Mouse (Mus musculus): Measurements from ENCODE around the gene Cd22.
A peak's percentile ranks its signal among the peaks of the same experiment; 100 is the strongest.
"Not testable (repeated sequence)": the region's sequence is repeated elsewhere in the genome, so short reads cannot be mapped to it uniquely, and the experiment has no call there.

The Cd22 gene

GRCm38 (mm10) chr7:30880176-30880575 lies at the start of gene Cd22:
TSS of gene Cd22 (minus strand) at chr7:30880342.
- DNase-seq (ENCODE audit: low read depth): no peak

- DNase-seq (ENCODE audit: low read depth): not testable (repeated sequence)
These were observed 44.4 kb upstream of the Cd22 start, which contains the start of gene Hamp2 for GRCm38 (mm10) chr7:30924581-30924980. TSS of gene Hamp2 (minus strand) at chr7:30924681.

- DNase-seq (ENCODE audit: low read depth): no peak
These were observed 43.9 kb upstream of the Cd22 start for GRCm38 (mm10) chr7:30924071-30924470.

GRCm38 (mm10) chr7:30922490-30922889 lies 42.3 kb upstream of the Cd22 start:
- DNase-seq (ENCODE audit: low read depth): not testable (repeated sequence)

GRCm38 (mm10) chr7:30920217-30920616 lies 40.1 kb upstream of the Cd22 start:
- peak; percentile 30 for DNase-seq (ENCODE audit: low read depth)

- no peak for DNase-seq (ENCODE audit: low read depth)
These were observed 37.1 kb upstream of the Cd22 start for GRCm38 (mm10) chr7:30917219-30917618.

- no peak for DNase-seq (ENCODE audit: low read depth)
These were observed 36.6 kb upstream of the Cd22 start for GRCm38 (mm10) chr7:30916713-30917112.

GRCm38 (mm10) chr7:30914732-30915131 lies 34.6 kb upstream of the Cd22 start, which contains the start of gene Mag:
TSS of gene Mag (minus strand) at chr7:30914873.
- DNase-seq (ENCODE audit: low read depth): no peak

- no peak for DNase-seq (ENCODE audit: low read depth)
These were observed 29.6 kb upstream of the Cd22 start for GRCm38 (mm10) chr7:30909773-30910172.

GRCm38 (mm10) chr7:30908992-30909431 lies 28.9 kb upstream of the Cd22 start:
- DNase-seq (ENCODE audit: low read depth): no peak

- DNase-seq (ENCODE audit: low read depth): no peak
These were observed 28.3 kb upstream of the Cd22 start for GRCm38 (mm10) chr7:30908277-30908991.

- DNase-seq (ENCODE audit: low read depth): no peak
These were observed 23.9 kb upstream of the Cd22 start for GRCm38 (mm10) chr7:30904042-30904441.

GRCm38 (mm10) chr7:30895217-30895616 lies 15.1 kb upstream of the Cd22 start:
- no peak for DNase-seq (ENCODE audit: low read depth)

GRCm38 (mm10) chr7:30892515-30892914 lies 12.4 kb upstream of the Cd22 start:
- no peak for DNase-seq (ENCODE audit: low read depth)

- DNase-seq (ENCODE audit: low read depth): no peak
These were observed 11.6 kb upstream of the Cd22 start for GRCm38 (mm10) chr7:30891746-30892145.

GRCm38 (mm10) chr7:30890681-30891080 lies 10.5 kb upstream of the Cd22 start:
- no peak for DNase-seq (ENCODE audit: low read depth)

GRCm38 (mm10) chr7:30888786-30889185 lies 8.6 kb upstream of the Cd22 start:
- DNase-seq (ENCODE audit: low read depth): no peak

- no peak for DNase-seq (ENCODE audit: low read depth)
These were observed 7.5 kb upstream of the Cd22 start for GRCm38 (mm10) chr7:30887568-30888188.

- DNase-seq (ENCODE audit: low read depth): no peak
These were observed 6.7 kb upstream of the Cd22 start for GRCm38 (mm10) chr7:30886852-30887251.

GRCm38 (mm10) chr7:30884047-30884446 lies 3.9 kb upstream of the Cd22 start:
- DNase-seq (ENCODE audit: low read depth): no peak

- DNase-seq (ENCODE audit: low read depth): no peak
These were observed 1.2 kb upstream of the Cd22 start for GRCm38 (mm10) chr7:30881367-30881766.

GRCm38 (mm10) chr7:30878950-30879349 lies 1.2 kb downstream of the Cd22 start:
- no peak for DNase-seq (ENCODE audit: low read depth)

- DNase-seq (ENCODE audit: low read depth): peak; percentile 44
These were observed 7.1 kb downstream of the Cd22 start for GRCm38 (mm10) chr7:30873083-30873482.

GRCm38 (mm10) chr7:30863386-30863785 lies 16.8 kb downstream of the Cd22 start:
- DNase-seq (ENCODE audit: low read depth): no peak
